Mouse (Mus musculus): ENCODE results near the gene Kat8. TPM values are rescaled to one million over a fixed set of nuclear protein-coding genes. Genes with fewer than 3 reads are reported as not detected.
"Not testable (repeated sequence)": the region's sequence is repeated elsewhere in the genome, so short reads cannot be mapped to it uniquely, and the experiment has no call there.

Gene Kat8
- polyA plus RNA-seq, 1 experiment = 15.7 TPM

- WGBS = 67% methylated on average over 18 of the region's 18 CpGs
- no peak for TF ChIP-seq CTCF (IDR thresholded peaks at IDR 0.05; ENCODE audit: control insufficient read depth, insufficient read depth, low read length)
- TF ChIP-seq POLR2A (IDR thresholded peaks at IDR 0.05; ENCODE audit: borderline replicate concordance, control insufficient read depth, low read depth, low read length) = no peak
- Histone ChIP-seq H3K4me3 (replicated peaks; ENCODE audit: control insufficient read depth, low read depth, low read length) (no peak overlapping the region), H3K27ac (ENCODE audit: control insufficient read depth, insufficient read depth, low read depth, low read length, poor library complexity) (no peak overlapping the region), H3K4me1 (ENCODE audit: control insufficient read depth, insufficient read depth, low read length) (no peaks in the 10 kb centered on the region; the same call in none of the 2 replicates)
Observed at GRCm38 (mm10) chr7:127936216-127936884, 24.0 kb downstream of the Kat8 start.

DNA sequence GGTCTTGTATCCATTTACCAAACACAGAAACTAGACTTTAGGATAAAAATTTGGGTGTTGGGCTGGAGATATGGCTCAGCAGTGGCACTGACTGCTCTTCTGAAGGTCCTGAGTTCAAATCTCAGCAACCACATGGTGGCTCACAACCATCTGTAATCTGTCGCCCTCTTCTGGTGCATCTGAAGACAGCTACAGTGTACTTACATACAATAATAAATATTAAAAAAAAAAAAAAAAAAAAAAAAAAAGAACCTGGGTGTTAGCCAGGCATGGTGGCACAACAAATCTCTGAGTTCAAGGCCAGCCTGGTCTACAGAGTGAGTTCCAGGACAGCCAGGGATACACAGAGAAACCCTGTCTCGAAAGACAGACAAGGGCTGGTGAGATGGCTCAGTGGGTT lies 29.8 kb downstream of the Kat8 start:
- 46% methylated on average over 2 of the region's 2 CpGs for whole genome bisulfite sequencing
- not testable (repeated sequence) for H3K4me1 ChIP-seq (ENCODE audit: control insufficient read depth, insufficient read depth, low read length); H3K27ac ChIP-seq (ENCODE audit: control insufficient read depth, insufficient read depth, low read depth, low read length, poor library complexity); H3K4me3 ChIP-seq (replicated peaks; ENCODE audit: control insufficient read depth, low read depth, low read length)

DNA sequence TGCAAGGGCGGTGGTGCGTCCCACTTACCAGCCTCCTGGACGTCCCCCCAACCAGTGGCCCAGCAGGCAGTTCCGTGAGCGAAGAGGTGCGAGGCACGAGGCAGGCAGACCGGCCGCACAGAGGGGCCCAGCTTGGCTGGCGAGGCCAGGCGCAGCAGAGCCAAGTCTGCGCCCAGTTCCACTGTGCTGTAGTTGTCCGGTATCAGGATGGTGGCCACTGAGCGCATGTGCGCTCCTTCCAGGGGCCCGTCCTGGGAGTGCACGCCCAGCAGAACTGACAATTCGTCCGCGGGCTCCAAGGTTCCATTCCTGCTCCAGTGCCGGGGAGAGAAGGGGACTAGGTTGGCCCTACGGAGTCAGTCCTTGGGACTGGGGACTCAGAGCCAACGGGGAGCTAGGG lies 32.3 kb downstream of the Kat8 start:
- Histone ChIP-seq H3K4me3 (replicated peaks; ENCODE audit: control insufficient read depth, low read depth, low read length) (no peak overlapping the region), H3K4me1 (ENCODE audit: control insufficient read depth, insufficient read depth, low read length) (no peaks in the 10 kb centered on the region), H3K27ac (ENCODE audit: control insufficient read depth, insufficient read depth, low read depth, low read length, poor library complexity) (no peak overlapping the region)
- TF ChIP-seq CTCF (IDR thresholded peaks at IDR 0.05; ENCODE audit: control insufficient read depth, insufficient read depth, low read length) (no peak), POLR2A (IDR thresholded peaks at IDR 0.05; ENCODE audit: borderline replicate concordance, control insufficient read depth, low read depth, low read length) (no peak)
- WGBS = 48% methylated on average over 23 of the region's 23 CpGs

GRCm38 (mm10) chr7:127946470-127947023 lies 34.2 kb downstream of the Kat8 start, which contains the start of gene Prss36:
TSS of gene Prss36 (minus strand) at chr7:127946725.
- 82% methylated on average over 6 of the region's 6 CpGs for WGBS
- TF ChIP-seq POLR2A (IDR thresholded peaks at IDR 0.05; ENCODE audit: borderline replicate concordance, control insufficient read depth, low read depth, low read length) = no peak
- TF ChIP-seq CTCF (IDR thresholded peaks at IDR 0.05; ENCODE audit: control insufficient read depth, insufficient read depth, low read length) = no peak

GRCm38 (mm10) chr7:127952864-127953581 lies 40.7 kb downstream of the Kat8 start:
- Histone ChIP-seq H3K4me3 (replicated peaks; ENCODE audit: control insufficient read depth, low read depth, low read length) (no peak overlapping the region), H3K27ac (ENCODE audit: control insufficient read depth, insufficient read depth, low read depth, low read length, poor library complexity) (no peak overlapping the region), H3K4me1 (ENCODE audit: control insufficient read depth, insufficient read depth, low read length) (peaks cover 2% of the 10 kb centered on the region)
- WGBS = 7% methylated on average over 13 of the region's 13 CpGs
- TF ChIP-seq POLR2A (IDR thresholded peaks at IDR 0.05; ENCODE audit: borderline replicate concordance, control insufficient read depth, low read depth, low read length) (no peak), CTCF (IDR thresholded peaks at IDR 0.05; ENCODE audit: control insufficient read depth, insufficient read depth, low read length) (no peak)

More at GRCm38 (mm10) chr7:127946470-127947023, 34.2 kb downstream of the Kat8 start, which contains the start of gene Prss36:
- H3K4me3 ChIP-seq (replicated peaks; ENCODE audit: control insufficient read depth, low read depth, low read length) = no peak within 1 kb of the TSS
- no peak within 1 kb of the TSS for H3K27ac ChIP-seq (ENCODE audit: control insufficient read depth, insufficient read depth, low read depth, low read length, poor library complexity)
- H3K4me1 ChIP-seq (ENCODE audit: control insufficient read depth, insufficient read depth, low read length) = no peaks in the 10 kb centered on the region

DNA sequence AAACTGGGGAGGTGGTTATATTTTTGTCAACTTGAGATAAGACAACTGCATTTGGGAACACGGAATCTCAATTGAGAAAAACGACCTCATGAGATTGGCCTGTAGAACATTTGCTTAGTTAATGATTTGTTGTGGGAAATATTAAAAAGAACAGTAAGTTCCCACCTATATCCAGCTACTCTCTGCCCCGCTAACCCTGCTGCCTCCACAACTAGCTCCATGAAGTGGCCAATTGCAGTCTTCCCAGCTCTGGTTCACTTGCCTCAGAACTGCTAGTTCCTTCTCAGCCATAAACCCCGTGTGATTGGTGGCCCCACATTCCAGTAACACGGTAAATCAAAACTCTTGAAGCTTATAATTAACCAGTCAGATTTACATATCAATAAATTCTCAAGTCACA lies 47.0 kb downstream of the Kat8 start:
- TF ChIP-seq POLR2A (IDR thresholded peaks at IDR 0.05; ENCODE audit: borderline replicate concordance, control insufficient read depth, low read depth, low read length) = no peak
- TF ChIP-seq CTCF (IDR thresholded peaks at IDR 0.05; ENCODE audit: control insufficient read depth, insufficient read depth, low read length) = no peak
- Histone ChIP-seq H3K27ac (ENCODE audit: control insufficient read depth, insufficient read depth, low read depth, low read length, poor library complexity) (no peak overlapping the region), H3K4me1 (ENCODE audit: control insufficient read depth, insufficient read depth, low read length) (no peaks in the 10 kb centered on the region), H3K4me3 (replicated peaks; ENCODE audit: control insufficient read depth, low read depth, low read length) (no peak overlapping the region)
- WGBS = 64% methylated on average over 5 of the region's 5 CpGs

DNA sequence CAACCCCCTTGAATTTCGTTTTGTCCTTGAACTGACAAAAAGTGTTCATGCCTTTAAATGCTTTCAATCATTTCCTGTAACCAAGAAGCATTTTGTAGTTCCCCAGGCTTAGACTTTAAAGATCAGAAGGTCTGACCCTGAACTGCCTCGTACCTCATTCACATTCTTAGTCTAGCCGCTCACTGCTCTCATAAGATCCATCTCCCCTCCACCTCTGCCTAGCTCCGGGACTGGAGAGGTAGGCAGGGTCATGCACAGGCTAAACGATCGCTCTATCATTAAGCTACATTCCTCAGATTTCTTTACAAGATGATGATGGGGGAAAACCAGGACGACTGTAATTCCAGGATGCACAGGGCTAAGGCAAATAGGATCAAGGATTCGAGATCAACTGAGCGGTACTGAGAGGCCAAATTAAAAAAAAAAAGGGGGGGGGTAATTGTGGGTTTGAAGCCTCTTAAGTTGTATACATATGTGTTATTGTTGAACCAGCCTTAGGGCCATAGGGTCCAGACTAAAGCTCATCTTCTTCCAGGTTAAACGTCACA lies 54.1 kb downstream of the Kat8 start:
- H3K4me1 ChIP-seq (ENCODE audit: control insufficient read depth, insufficient read depth, low read length) = peaks cover 2% of the 10 kb centered on the region
- no peak for TF ChIP-seq CTCF (IDR thresholded peaks at IDR 0.05; ENCODE audit: control insufficient read depth, insufficient read depth, low read length)
- TF ChIP-seq POLR2A (IDR thresholded peaks at IDR 0.05; ENCODE audit: borderline replicate concordance, control insufficient read depth, low read depth, low read length) = no peak
- H3K4me3 ChIP-seq (replicated peaks; ENCODE audit: control insufficient read depth, low read depth, low read length) = peak overlapping the region; percentile 96
- WGBS = 17% methylated on average over 10 of the region's 10 CpGs
- peak overlapping the region; percentile 97 for H3K27ac ChIP-seq (ENCODE audit: control insufficient read depth, insufficient read depth, low read depth, low read length, poor library complexity)
